Mouse (Mus musculus) heart, postnatal 14 days (tissue): ENCODE results near the gene Usp6nl. TPM values are rescaled to one million over a fixed set of nuclear protein-coding genes. Genes with fewer than 3 reads are reported as not detected.

ENCODE experiments used
- DNase-seq, 2 experiments: peaks; one replicate each; pipeline ENCODE4 v3.0.0; 2021 to 2022
- intact Hi-C: fragments of 180-260 bp; cut with DNase I; formaldehyde crosslinking; loops from one replicate; pipeline ENCODE4 v1.15.1; 2025
- total RNA-seq, 2 experiments: library from RNA; stranded (reverse); gene quantifications; 2 replicates each; pipeline ENCODE4 v1.2.3; 2021

The Usp6nl gene
- total RNA-seq, 2 experiments from 2014 or later, result 8.5 to 9.1 TPM

DNA sequence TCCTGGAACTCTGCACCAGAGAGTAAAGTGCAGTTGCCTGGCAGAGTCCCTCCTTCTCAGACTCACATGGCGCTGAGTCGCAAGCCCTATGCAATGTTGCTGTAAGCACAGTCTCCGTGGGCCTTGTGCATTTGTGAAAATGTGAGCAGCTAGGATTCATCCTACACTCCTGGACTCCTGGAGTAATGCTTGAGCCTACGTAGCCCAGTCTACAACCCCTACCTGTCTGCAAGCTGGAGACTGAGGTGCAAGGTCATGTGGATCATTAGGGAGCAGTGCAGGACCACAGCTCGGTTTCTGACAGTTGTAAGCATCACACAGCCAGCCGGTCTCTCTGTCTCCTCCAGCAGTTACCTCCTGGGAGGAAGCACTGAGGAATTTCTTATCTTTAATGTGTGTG lies 167.6 kb downstream of the Usp6nl start:
- no peak for DNase-seq
- intact Hi-C loops, result no loop called here

DNA sequence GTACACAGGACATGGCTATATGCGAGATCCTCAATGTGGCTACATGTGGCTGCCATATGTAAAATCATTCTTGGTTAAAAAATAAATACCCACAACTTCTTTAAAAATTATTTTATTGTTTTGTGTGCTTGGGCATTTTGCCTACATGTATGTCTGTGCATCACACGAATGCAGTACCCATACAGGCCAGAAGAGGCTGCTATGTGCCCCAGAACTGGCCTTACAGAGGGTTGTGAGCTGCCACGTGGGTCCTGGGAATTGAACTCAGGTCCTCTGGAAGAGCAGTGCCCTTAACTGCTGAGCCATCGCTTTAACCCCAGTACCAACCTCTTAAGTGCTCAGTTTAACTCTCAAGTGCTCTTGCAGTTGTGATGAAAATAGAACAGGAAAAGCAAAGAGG lies 168.4 kb downstream of the Usp6nl start:
- intact Hi-C loops, result no loop called here
- no peak for DNase-seq

DNA sequence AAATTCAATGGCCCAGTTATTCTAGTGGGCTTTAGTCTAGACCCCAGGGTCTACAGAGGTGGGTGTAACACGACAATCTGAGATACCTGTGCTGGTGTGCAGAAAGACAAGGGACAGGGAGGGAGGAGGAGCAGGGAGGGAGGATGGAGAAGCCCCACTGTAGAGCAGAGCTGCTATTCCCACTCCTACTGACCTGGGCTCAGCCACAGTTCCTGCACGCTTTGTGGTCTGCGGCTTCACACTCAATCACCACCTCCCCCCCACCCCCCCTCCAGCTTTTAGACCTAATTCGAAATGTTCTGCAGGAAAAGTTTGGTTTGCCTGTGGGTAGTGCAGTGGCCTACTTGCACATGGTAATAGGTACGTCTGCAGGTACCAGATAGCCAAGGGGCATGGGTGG lies 171.4 kb downstream of the Usp6nl start:
- no peak for DNase-seq
- intact Hi-C loops, result no loop called here

Other genes starting within 250 kb of the Usp6nl start
- gene Proser2, start 192.5 kb upstream of the Usp6nl start, total RNA-seq, result 10 to 100 TPM; 19.6 to 28.0 TPM
- 10 to 100 TPM; 16.3 to 17.0 TPM for gene Echdc3, start 109.6 kb upstream of the Usp6nl start, total RNA-seq